Mouse (Mus musculus) hindbrain, embryonic 16.5 days (tissue): Measurements from ENCODE around the gene Bik. TPM values are rescaled to one million over a fixed set of nuclear protein-coding genes. Genes with fewer than 3 reads are reported as not detected.

ENCODE experiments used
- ATAC-seq: fragments of 200-750 bp; cut with Nextera tagmentation; 2 replicates; pipeline ENCODE4 v1.8.0; 2017; ENCODE audit warnings: moderate TSS enrichment, moderate library complexity
- H3K27ac ChIP-seq: fragments of 300-500 bp; sonication (generic); 2 replicates; pipeline ENCODE4 v1.5.1; 2014; ENCODE audit warnings: low read depth, mild to moderate bottlenecking, control low read depth, low read length, moderate library complexity
- H3K27me3 ChIP-seq: fragments of 300-500 bp; sonication (generic); replicated peaks from 2 replicates; pipeline ENCODE4 v1.6.1; 2014; ENCODE audit warnings: low read length; ENCODE audit not compliant: control insufficient read depth, insufficient read depth
- H3K36me3 ChIP-seq: fragments of 300-500 bp; sonication (generic); 2 replicates; pipeline ENCODE4 v1.6.1; 2014; ENCODE audit warnings: mild to moderate bottlenecking, low read length, moderate library complexity, mixed read lengths; ENCODE audit not compliant: control insufficient read depth, insufficient read depth
- H3K4me1 ChIP-seq: fragments of 300-500 bp; sonication (generic); 2 replicates; pipeline ENCODE4 v1.6.1; 2014; ENCODE audit warnings: low read depth, low read length; ENCODE audit not compliant: control insufficient read depth, insufficient read depth
- H3K4me2 ChIP-seq: fragments of 300-500 bp; sonication (generic); 2 replicates; pipeline ENCODE4 v1.6.1; 2014; ENCODE audit warnings: mild to moderate bottlenecking, low read length, control low read depth, moderate library complexity
- H3K4me3 ChIP-seq: fragments of 300-500 bp; sonication (generic); 2 replicates; pipeline ENCODE4 v1.5.1; 2014; ENCODE audit warnings: mild to moderate bottlenecking, low read length, control low read depth, moderate library complexity
- H3K9ac ChIP-seq: fragments of 300-500 bp; sonication (generic); 2 replicates; pipeline ENCODE4 v1.6.1; 2014; ENCODE audit warnings: low read depth, mild to moderate bottlenecking, control low read depth, low read length, moderate library complexity
- H3K9me3 ChIP-seq: fragments of 300-500 bp; sonication (generic); 2 replicates; pipeline ENCODE4 v1.6.1; 2014; ENCODE audit warnings: mild to moderate bottlenecking, low read length, moderate library complexity; ENCODE audit not compliant: control insufficient read depth
- WGBS: fragments of 180-500 bp; shearing (Covaris S2); extraction: QIAGEN DNeasy Blood & Tissue Kit; methylation state at CpG from one replicate; pipeline ENCODE4 v1.1.7; 2014; 5-methylcytosine and 5-hydroxymethylcytosine counted together
- polyA plus RNA-seq: library from polyadenylated mRNA; unstranded; fragments of >200 nt; fragmentation: Nextera tagmentation; extraction: Ambion mirVana; gene quantifications from 2 replicates; pipeline ENCODE4 v1.2.1, GENCODE M21; 2015

The Bik gene
- polyA plus RNA-seq, 1 experiment from 2014 or later: 0.65 TPM

- H3K4me2 ChIP-seq: no peak overlapping the region
- no peaks in the 10 kb centered on the region for H3K36me3 ChIP-seq
- H3K4me1 ChIP-seq: no peaks in the 10 kb centered on the region
- H3K27me3 ChIP-seq: no peaks in the 10 kb centered on the region
- H3K4me3 ChIP-seq: no peak overlapping the region
- no peaks in the 10 kb centered on the region for H3K9me3 ChIP-seq
- no peak overlapping the region for H3K9ac ChIP-seq
- H3K27ac ChIP-seq: no peak overlapping the region
- ATAC-seq: no peak
- 82% methylated on average over 17 of the region's 17 CpGs for WGBS
These were observed 8.6 kb downstream of the Bik start for GRCm38 (mm10) chr15:83534960-83535889.

GRCm38 (mm10) chr15:83535890-83536231, 9.2 kb downstream of the Bik start:
- Histone ChIP-seq H3K27me3 (no peaks in the 10 kb centered on the region), H3K4me3 (no peak overlapping the region), H3K27ac (no peak overlapping the region), H3K4me2 (no peak overlapping the region), H3K36me3 (no peaks in the 10 kb centered on the region), H3K9ac (no peak overlapping the region), H3K4me1 (no peaks in the 10 kb centered on the region), H3K9me3 (no peaks in the 10 kb centered on the region)
- ATAC-seq: no peak
- 88% methylated on average over 6 of the region's 6 CpGs for WGBS

- H3K9ac ChIP-seq: no peak overlapping the region
- H3K9me3 ChIP-seq: no peaks in the 10 kb centered on the region
- no peak overlapping the region for H3K27ac ChIP-seq
- no peaks in the 10 kb centered on the region for H3K36me3 ChIP-seq
- no peak for ATAC-seq
- H3K27me3 ChIP-seq: no peaks in the 10 kb centered on the region
- no peak overlapping the region for H3K4me3 ChIP-seq
- 97% methylated on average over 2 of the region's 2 CpGs for WGBS
- H3K4me1 ChIP-seq: no peaks in the 10 kb centered on the region
- no peak overlapping the region for H3K4me2 ChIP-seq
These were observed 12.2 kb downstream of the Bik start for GRCm38 (mm10) chr15:83538855-83539254.

GRCm38 (mm10) chr15:83539905-83540304, 13.2 kb downstream of the Bik start:
- ATAC-seq: no peak
- Histone ChIP-seq H3K4me2 (no peak overlapping the region), H3K27ac (no peak overlapping the region), H3K36me3 (no peaks in the 10 kb centered on the region), H3K4me3 (no peak overlapping the region), H3K27me3 (no peaks in the 10 kb centered on the region), H3K4me1 (no peaks in the 10 kb centered on the region), H3K9ac (no peak overlapping the region), H3K9me3 (no peaks in the 10 kb centered on the region)
- WGBS: 71% methylated on average over 4 of the region's 4 CpGs

- Histone ChIP-seq H3K36me3 (peaks cover 9% of the 10 kb centered on the region), H3K4me2 (no peak overlapping the region), H3K9me3 (no peaks in the 10 kb centered on the region), H3K27me3 (no peaks in the 10 kb centered on the region), H3K27ac (no peak overlapping the region), H3K4me1 (no peaks in the 10 kb centered on the region), H3K4me3 (no peak overlapping the region), H3K9ac (no peak overlapping the region)
- 80% methylated on average over 9 of the region's 9 CpGs for WGBS
- ATAC-seq: no peak
These were observed 15.1 kb downstream of the Bik start for GRCm38 (mm10) chr15:83541647-83542287.

- Histone ChIP-seq H3K4me1 (no peaks in the 10 kb centered on the region), H3K9ac (no peak overlapping the region), H3K9me3 (no peaks in the 10 kb centered on the region), H3K36me3 (peaks cover 32% of the 10 kb centered on the region), H3K4me3 (no peak overlapping the region), H3K4me2 (no peak overlapping the region), H3K27ac (no peak overlapping the region), H3K27me3 (no peaks in the 10 kb centered on the region)
- ATAC-seq: no peak
- 94% methylated on average over 7 of the region's 7 CpGs for WGBS
These were observed 19.4 kb downstream of the Bik start for GRCm38 (mm10) chr15:83546029-83546428.

- Histone ChIP-seq H3K27ac (no peak overlapping the region), H3K4me1 (no peaks in the 10 kb centered on the region), H3K9ac (no peak overlapping the region), H3K27me3 (no peaks in the 10 kb centered on the region), H3K9me3 (no peaks in the 10 kb centered on the region), H3K4me2 (no peak overlapping the region), H3K36me3 (peaks cover 34% of the 10 kb centered on the region), H3K4me3 (no peak overlapping the region)
- ATAC-seq: no peak
- WGBS: 89% methylated on average over 8 of the region's 8 CpGs
These were observed 20.5 kb downstream of the Bik start for GRCm38 (mm10) chr15:83547144-83547543.

GRCm38 (mm10) chr15:83550137-83550536, 23.5 kb downstream of the Bik start:
- 83% methylated on average over 2 of the region's 2 CpGs for WGBS
- Histone ChIP-seq H3K9me3 (no peaks in the 10 kb centered on the region), H3K27me3 (no peaks in the 10 kb centered on the region), H3K4me2 (no peak overlapping the region), H3K36me3 (peaks cover 34% of the 10 kb centered on the region), H3K9ac (no peak overlapping the region), H3K4me1 (peaks cover 5% of the 10 kb centered on the region), H3K4me3 (no peak overlapping the region), H3K27ac (no peak overlapping the region)
- no peak for ATAC-seq

GRCm38 (mm10) chr15:83553831-83554230, 27.2 kb downstream of the Bik start:
- H3K4me1 ChIP-seq: peaks cover 8% of the 10 kb centered on the region

More at GRCm38 (mm10) chr15:83553831-83554230, 27.2 kb downstream of the Bik start:
- H3K9me3 ChIP-seq: no peaks in the 10 kb centered on the region
- H3K4me2 ChIP-seq: no peak overlapping the region
- no peaks in the 10 kb centered on the region for H3K27me3 ChIP-seq
- no peak overlapping the region for H3K9ac ChIP-seq
- H3K36me3 ChIP-seq: peaks cover 12% of the 10 kb centered on the region
- no peak overlapping the region for H3K4me3 ChIP-seq
- H3K27ac ChIP-seq: no peak overlapping the region
- no peak for ATAC-seq
